Mouse (Mus musculus) forebrain, embryonic 16.5 days (tissue): ENCODE results near the gene Erc2. TPM values are rescaled to one million over a fixed set of nuclear protein-coding genes. Genes with fewer than 3 reads are reported as not detected.

Experiments
- ATAC-seq: fragments of 200-750 bp; cut with Nextera tagmentation; 2 replicates; pipeline ENCODE4 v1.8.0; 2017; ENCODE audit warnings: mild to moderate bottlenecking, moderate library complexity
- H3K27ac ChIP-seq: fragments of 300-500 bp; sonication (generic); 2 replicates; pipeline ENCODE4 v1.5.1; 2014; ENCODE audit warnings: low read length, control low read depth
- H3K27me3 ChIP-seq: fragments of 300-500 bp; sonication (generic); replicated peaks from 2 replicates; pipeline ENCODE4 v1.6.1; 2014; ENCODE audit warnings: low read length; ENCODE audit not compliant: control insufficient read depth, insufficient read depth
- H3K36me3 ChIP-seq: fragments of 300-500 bp; sonication (generic); 2 replicates; pipeline ENCODE4 v1.6.1; 2014; ENCODE audit not compliant: control insufficient read depth, insufficient read depth
- H3K4me1 ChIP-seq: fragments of 300-500 bp; sonication (generic); replicated peaks from 2 replicates; pipeline ENCODE4 v1.6.1; 2014; ENCODE audit warnings: low read length; ENCODE audit not compliant: control insufficient read depth, insufficient read depth
- H3K4me2 ChIP-seq: fragments of 300-500 bp; sonication (generic); 2 replicates; pipeline ENCODE4 v1.6.1; 2014; ENCODE audit warnings: mild to moderate bottlenecking, low read length, control low read depth
- H3K4me3 ChIP-seq: fragments of 300-500 bp; sonication (generic); replicated peaks from 2 replicates; pipeline ENCODE4 v1.5.1; 2014; ENCODE audit warnings: mild to moderate bottlenecking, low read length, control low read depth
- H3K9ac ChIP-seq: fragments of 300-500 bp; sonication (generic); replicated peaks from 2 replicates; pipeline ENCODE4 v1.6.1; 2014; ENCODE audit warnings: low read depth, low read length, control low read depth
- H3K9me3 ChIP-seq: fragments of 300-500 bp; sonication (generic); 2 replicates; pipeline ENCODE4 v1.6.1; 2016; ENCODE audit warnings: low read length; ENCODE audit not compliant: control insufficient read depth
- WGBS: fragments of 180-500 bp; shearing (Covaris S2); extraction: QIAGEN DNeasy Blood & Tissue Kit; methylation state at CpG from one replicate; pipeline ENCODE4 v1.1.7; 2014; 5-methylcytosine and 5-hydroxymethylcytosine counted together
- polyA plus RNA-seq: library from polyadenylated mRNA; unstranded; fragments of >200 nt; fragmentation: Nextera tagmentation; extraction: Ambion mirVana; gene quantifications from 2 replicates; pipeline ENCODE4 v1.2.1, GENCODE M21; 2015

The Erc2 gene
- polyA plus RNA-seq, 1 experiment from 2014 or later, result 78.0 TPM

DNA sequence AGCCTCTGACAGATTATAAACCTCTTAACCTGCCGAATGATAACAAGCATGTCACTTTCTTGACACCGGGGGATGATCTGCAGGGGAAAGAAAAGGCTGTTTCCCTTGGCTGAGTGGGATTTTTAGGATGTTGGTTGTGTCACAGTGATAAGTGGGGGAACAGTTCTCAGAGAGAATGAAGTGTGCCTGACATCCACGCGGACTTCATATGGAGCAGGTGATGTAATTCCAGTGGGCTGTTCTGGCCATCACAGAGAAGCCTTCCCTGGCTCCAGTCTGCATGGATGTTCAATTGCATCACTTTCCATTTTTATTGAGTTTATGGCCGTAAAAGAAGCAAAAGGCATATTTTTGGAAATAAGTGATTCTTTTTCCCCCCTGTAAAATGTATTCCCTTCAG is 279.5 kb downstream of the Erc2 start:
- WGBS, result 72% methylated on average over 5 of the region's 5 CpGs
- H3K27ac ChIP-seq, result no peak overlapping the region
- no peak for ATAC-seq

DNA sequence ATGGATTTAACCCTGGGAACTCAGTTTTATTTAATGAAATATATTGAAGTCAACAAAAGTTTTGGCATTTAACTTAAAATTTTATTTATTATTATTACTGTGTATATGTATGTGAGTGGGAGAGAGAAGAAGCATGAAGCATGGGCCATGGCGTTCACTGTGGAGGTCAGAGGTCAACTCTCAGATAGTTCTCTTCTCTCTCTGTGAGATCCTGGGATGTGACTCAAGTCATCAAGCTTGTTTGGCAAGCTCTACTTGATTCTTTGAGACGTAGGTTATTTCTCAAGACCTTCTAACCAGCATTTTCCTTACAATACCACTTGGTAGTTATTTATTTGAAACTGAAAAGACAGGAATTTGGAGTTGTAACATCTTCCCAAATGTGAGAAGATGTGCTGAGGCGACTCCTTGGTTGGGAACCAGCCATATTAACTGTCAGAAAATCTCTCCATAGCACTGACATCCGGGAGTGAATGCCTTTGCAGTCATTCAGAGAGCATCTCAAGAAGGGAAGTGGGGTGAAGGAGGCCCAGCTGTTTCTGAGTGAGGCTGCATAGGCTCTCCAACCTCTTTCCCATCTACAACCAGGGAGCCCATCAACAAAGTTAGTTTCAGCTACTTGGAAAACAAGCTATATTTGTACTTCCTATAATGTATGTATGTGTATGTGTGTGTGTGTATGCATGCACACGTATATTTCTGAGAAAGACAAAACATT is 299.6 kb downstream of the Erc2 start:
- WGBS, result 87% methylated on average over 5 of the region's 5 CpGs
- no peaks in the 10 kb centered on the region for H3K4me1 ChIP-seq
- no peak overlapping the region for H3K9ac ChIP-seq

More for the DNA sequence above, 279.5 kb downstream of the Erc2 start:
- no peak overlapping the region for H3K9ac ChIP-seq
- no peak overlapping the region for H3K4me2 ChIP-seq
- no peaks in the 10 kb centered on the region for H3K36me3 ChIP-seq
- H3K4me3 ChIP-seq, result no peak overlapping the region
- H3K9me3 ChIP-seq, result no peaks in the 10 kb centered on the region
- no peaks in the 10 kb centered on the region for H3K4me1 ChIP-seq
- H3K27me3 ChIP-seq, result no peaks in the 10 kb centered on the region

DNA sequence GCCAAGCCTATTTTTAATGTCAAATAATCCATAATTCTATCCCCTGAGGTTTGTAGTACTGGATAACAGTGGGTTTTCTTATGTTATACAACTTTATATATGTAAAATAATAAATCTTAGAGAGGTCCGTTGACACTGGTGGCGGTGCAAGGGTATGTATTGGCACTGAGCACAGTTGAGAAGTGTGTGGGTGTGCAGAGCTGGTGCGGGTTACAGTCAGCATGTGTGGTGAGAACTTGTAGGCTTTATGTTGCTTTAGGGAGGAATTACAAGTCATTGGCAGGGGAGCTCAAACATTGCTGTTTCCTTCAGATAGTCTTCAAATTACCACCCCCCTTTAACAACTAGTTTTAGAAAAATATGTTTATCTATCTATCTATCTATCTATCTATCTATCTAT is 305.1 kb downstream of the Erc2 start:
- no peak overlapping the region for H3K4me2 ChIP-seq
- no peak overlapping the region for H3K9ac ChIP-seq
- 99% methylated on average over 3 of the region's 3 CpGs for WGBS
- no peak for ATAC-seq
- H3K4me3 ChIP-seq, result no peak overlapping the region
- no peaks in the 10 kb centered on the region for H3K4me1 ChIP-seq
- no peaks in the 10 kb centered on the region; the same call in 1 of the 2 replicates for H3K9me3 ChIP-seq
- peaks cover 4% of the 10 kb centered on the region; the same call in 1 of the 2 replicates for H3K36me3 ChIP-seq
- no peak overlapping the region for H3K27ac ChIP-seq
- no peaks in the 10 kb centered on the region for H3K27me3 ChIP-seq

More for the DNA sequence above, 299.6 kb downstream of the Erc2 start:
- no peak for ATAC-seq
- peaks cover 4% of the 10 kb centered on the region; the same call in 1 of the 2 replicates for H3K36me3 ChIP-seq
- H3K4me2 ChIP-seq, result no peak overlapping the region
- H3K27ac ChIP-seq, result no peak overlapping the region
- H3K27me3 ChIP-seq, result no peaks in the 10 kb centered on the region
- no peak overlapping the region for H3K4me3 ChIP-seq
- no peaks in the 10 kb centered on the region; the same call in 1 of the 2 replicates for H3K9me3 ChIP-seq

DNA sequence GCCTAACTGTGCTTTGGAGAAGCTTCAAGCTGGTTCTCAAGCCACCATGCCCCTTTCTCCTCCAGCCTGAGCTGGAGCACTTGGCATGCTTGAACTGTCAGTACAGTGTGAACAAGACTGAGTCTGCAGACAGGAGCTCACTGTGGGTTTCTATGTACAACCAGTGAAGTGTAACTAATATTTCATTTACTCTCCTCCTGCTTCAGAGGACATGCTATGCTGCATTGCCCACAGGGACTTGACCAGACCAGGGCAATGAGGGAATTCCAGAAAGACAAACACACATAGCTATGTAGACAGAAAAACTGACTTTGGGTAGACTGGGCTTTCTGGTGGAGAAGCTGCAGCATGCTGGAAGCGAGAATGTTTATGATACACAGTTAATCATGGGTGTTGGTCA is 311.3 kb downstream of the Erc2 start:
- Histone ChIP-seq H3K4me1 (no peaks in the 10 kb centered on the region), H3K9me3 (no peaks in the 10 kb centered on the region), H3K36me3 (no peaks in the 10 kb centered on the region), H3K4me2 (no peak overlapping the region), H3K9ac (no peak overlapping the region), H3K27ac (no peak overlapping the region), H3K4me3 (no peak overlapping the region), H3K27me3 (no peaks in the 10 kb centered on the region)
- ATAC-seq, result no peak
- 76% methylated on average over 1 of the region's 1 CpGs for WGBS

DNA sequence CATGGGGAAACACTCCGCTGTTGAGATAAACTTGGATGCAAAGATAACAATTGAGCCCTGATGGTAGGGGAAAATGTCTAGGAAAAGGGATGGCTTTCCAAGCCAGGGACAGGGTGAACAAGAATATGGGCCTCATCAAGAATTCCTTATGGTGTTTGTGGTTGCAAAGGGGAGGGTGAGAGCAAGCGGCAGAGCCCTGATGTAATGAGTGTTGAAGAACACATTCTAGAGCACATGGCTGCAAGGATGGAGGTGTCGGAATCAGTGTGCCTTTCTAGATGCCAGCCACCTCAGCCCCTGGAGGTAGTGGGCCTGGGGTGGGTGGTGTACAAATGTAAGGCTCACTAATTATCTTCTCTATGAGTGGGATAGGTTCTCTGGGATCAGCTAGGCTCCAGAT is 313.5 kb downstream of the Erc2 start:
- Histone ChIP-seq H3K27ac (no peak overlapping the region), H3K9ac (no peak overlapping the region), H3K4me2 (no peak overlapping the region), H3K36me3 (no peaks in the 10 kb centered on the region), H3K27me3 (no peaks in the 10 kb centered on the region), H3K4me3 (no peak overlapping the region), H3K9me3 (no peaks in the 10 kb centered on the region), H3K4me1 (no peaks in the 10 kb centered on the region)
- 96% methylated on average over 3 of the region's 3 CpGs for WGBS
- ATAC-seq, result no peak

DNA sequence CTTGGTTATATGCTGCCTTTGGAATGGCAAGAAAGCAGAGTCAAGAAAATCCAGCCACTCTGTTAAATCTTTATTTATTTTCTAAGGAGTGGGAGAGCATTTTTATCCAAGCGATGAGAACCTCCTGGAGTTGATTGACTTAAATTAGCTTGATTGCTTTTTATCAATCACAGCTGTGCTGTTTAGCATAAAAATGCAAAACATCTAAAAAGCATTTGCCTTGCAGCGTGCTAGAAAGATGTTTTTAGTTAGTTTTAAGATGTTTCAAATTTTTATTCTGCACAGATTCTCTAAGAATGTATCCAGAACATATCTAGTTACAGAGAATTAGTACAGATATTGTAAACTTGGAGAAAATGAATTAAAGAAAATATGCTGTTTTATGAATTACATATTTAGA is 315.7 kb downstream of the Erc2 start:
- 31% methylated on average over 2 of the region's 2 CpGs for WGBS

DNA sequence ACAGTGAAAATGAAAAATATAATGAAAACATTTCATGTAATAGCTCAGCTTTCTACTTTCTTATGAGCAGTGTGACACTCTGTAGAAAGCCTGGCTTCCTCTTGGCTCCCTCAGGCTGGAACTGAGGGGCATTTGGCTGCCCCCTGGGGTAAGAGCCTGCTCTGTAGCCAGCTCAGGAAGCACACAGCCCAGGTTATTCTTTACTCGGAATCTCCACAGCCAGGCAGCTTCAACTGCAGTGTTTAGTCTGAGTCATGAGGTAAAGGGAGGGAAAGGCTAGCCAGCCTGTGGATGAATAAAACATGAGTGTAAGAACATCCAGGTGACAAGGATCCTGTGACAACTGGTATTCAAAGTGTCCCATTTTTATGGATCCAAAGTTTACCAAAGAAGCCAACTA is 323.0 kb downstream of the Erc2 start:
- no peaks in the 10 kb centered on the region for H3K36me3 ChIP-seq
- no peak overlapping the region for H3K9ac ChIP-seq
- H3K4me2 ChIP-seq, result no peak overlapping the region
- no peak overlapping the region for H3K27ac ChIP-seq
- H3K9me3 ChIP-seq, result no peaks in the 10 kb centered on the region
- WGBS, result 30% methylated on average over 1 of the region's 1 CpGs
- no peak for ATAC-seq
- H3K4me3 ChIP-seq, result no peak overlapping the region
- no peaks in the 10 kb centered on the region for H3K4me1 ChIP-seq
- no peaks in the 10 kb centered on the region for H3K27me3 ChIP-seq

More for the DNA sequence above, 315.7 kb downstream of the Erc2 start:
- no peak for ATAC-seq
- no peak overlapping the region for H3K4me2 ChIP-seq
- no peak overlapping the region for H3K9ac ChIP-seq
- H3K36me3 ChIP-seq, result no peaks in the 10 kb centered on the region
- no peak overlapping the region for H3K27ac ChIP-seq
- no peaks in the 10 kb centered on the region for H3K27me3 ChIP-seq
- no peaks in the 10 kb centered on the region for H3K9me3 ChIP-seq
- H3K4me1 ChIP-seq, result no peaks in the 10 kb centered on the region
- no peak overlapping the region for H3K4me3 ChIP-seq

DNA sequence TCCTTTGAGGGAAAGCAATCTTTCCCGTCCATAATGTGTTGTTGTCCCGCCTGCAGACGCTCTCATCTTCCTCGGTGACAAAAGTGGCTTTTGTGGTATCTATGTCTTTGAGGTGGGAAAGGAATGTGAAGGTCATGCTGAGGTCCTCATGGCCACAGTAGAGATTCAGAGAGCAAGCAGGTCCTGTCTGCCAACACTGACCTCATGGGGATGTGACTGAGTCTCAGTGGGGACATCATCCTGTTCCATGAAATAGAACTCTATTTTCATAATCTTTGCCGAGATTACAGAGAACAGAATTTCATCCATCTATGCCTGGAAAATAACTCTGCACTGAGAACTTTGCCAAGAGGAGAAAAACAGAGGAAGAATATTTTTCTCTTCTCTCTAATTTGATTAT is 324.0 kb downstream of the Erc2 start:
- Histone ChIP-seq H3K27me3 (no peaks in the 10 kb centered on the region), H3K4me2 (no peak overlapping the region), H3K9me3 (no peaks in the 10 kb centered on the region), H3K4me3 (no peak overlapping the region), H3K4me1 (no peaks in the 10 kb centered on the region), H3K27ac (no peak overlapping the region), H3K36me3 (no peaks in the 10 kb centered on the region), H3K9ac (no peak overlapping the region)
- WGBS, result 82% methylated on average over 5 of the region's 5 CpGs
- ATAC-seq, result no peak

DNA sequence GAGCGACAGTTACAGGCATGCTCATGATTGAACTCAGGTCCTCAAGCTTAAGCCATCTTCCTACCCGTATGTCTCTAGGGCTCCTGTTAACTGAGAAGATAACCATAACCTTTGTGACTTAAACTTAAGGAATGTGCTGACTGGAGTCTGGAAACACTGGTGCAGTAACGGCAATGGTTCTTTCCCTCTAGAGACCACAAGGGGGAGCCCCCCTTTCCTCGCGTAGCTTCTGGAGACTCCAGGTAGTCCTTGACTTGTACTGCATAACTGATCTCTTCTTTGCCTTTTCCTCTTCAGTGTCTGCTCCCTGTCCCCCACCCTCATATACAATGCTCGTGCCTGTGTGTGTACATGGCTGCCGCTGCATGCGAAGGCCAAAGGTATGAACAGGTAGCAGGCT is 326.2 kb downstream of the Erc2 start:
- Histone ChIP-seq H3K4me1 (no peaks in the 10 kb centered on the region), H3K9me3 (no peaks in the 10 kb centered on the region), H3K4me3 (no peak overlapping the region), H3K9ac (no peak overlapping the region), H3K36me3 (no peaks in the 10 kb centered on the region), H3K4me2 (no peak overlapping the region), H3K27ac (no peak overlapping the region), H3K27me3 (no peaks in the 10 kb centered on the region)
- WGBS, result 68% methylated on average over 8 of the region's 8 CpGs
- 0 out of 2 replicates have a peak, but pooled peaks have one; percentile 23 for ATAC-seq

DNA sequence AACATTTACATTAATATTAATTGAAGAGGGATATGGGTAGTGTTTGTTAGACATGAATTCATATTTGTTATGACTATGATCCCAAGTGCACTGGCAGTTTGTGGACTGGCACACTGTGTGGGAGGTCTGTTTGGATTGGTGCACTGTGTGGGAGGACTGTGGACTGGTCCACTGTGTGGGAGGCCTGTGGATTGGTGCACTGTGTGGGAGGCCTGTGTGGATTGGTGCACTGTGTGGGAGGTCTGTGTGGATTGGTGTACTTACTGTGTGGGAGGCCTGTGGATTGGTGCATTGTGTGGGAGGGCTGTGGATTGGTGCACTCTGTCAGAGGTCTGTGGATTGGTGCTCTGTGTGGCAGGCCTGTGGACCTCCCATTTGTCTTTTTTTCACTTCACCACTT is 331.6 kb downstream of the Erc2 start:
- H3K4me2 ChIP-seq, result no peak overlapping the region
- peak; percentile 49; the same call in 1 of the 2 replicates for ATAC-seq
- H3K27me3 ChIP-seq, result no peaks in the 10 kb centered on the region
- no peak overlapping the region for H3K9ac ChIP-seq
- H3K27ac ChIP-seq, result no peak overlapping the region
- no peaks in the 10 kb centered on the region for H3K4me1 ChIP-seq
- H3K36me3 ChIP-seq, result no peaks in the 10 kb centered on the region
- no peak overlapping the region for H3K4me3 ChIP-seq
- no peaks in the 10 kb centered on the region for H3K9me3 ChIP-seq
